Mouse (Mus musculus): ENCODE measurements at regions not wholly inside any gene's neighbourhood (a gene's known extent, or its start where the extent isn't known, plus 50 kb on each side); places are given as distances from the start of the nearest gene placed in this dataset.

DNA sequence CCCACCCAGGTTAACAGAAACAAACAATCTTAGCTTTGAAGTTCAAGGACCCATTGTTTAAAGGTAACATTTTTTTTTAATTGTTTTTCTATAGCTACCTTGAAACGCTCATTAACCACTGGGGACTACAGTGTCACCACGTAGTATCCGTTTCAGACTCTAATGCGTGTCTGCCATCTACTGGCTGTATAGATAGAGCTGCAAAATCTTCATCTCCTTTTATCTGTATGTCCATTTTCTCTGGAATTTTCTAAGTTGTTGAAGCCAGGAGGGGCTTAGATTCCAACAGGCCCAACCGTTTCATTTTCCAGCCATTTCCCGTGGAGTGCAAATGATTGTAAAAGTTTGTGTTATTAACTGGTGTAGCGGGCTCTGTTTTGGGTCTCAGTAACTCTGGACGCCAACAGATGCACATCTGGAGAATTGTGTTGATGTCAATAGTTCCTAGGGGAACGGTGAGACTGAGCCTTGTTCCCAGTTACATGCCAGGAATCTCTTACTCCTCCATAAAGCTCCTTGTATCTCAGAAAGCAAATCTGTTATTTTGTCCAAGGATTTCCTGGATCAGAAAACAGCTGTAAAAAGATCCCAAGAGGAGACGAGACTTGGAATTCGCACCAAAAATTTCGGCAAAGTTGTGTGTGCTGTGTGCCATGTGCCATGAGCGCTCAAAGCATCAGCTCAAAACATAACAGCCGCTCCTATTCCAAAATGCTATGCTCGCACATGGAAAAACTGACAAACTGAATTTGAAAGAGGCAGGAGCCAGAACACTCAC is 158.8 kb upstream of the Phyhipl start:
- TF ChIP-seq CTCF (conservative IDR thresholded peaks at IDR 0.05; ENCODE audit: insufficient read depth, insufficient read length, low read depth, low read length) (no peak), POLR2A (IDR thresholded peaks at IDR 0.05; ENCODE audit: low read depth, low read length) (no peak)
